Mouse (Mus musculus): ENCODE data around the gene Cdh18.
"Not testable (repeated sequence)": the region's sequence is repeated elsewhere in the genome, so short reads cannot be mapped to it uniquely, and the experiment has no call there.

Cdh18 gene

GRCm38 (mm10) chr15:22548711-22549271 lies at the start of gene Cdh18:
Gene Cdh18 (plus strand): TSS chr15:22549022.
- DNase-seq (ENCODE audit: low spot score in 2 of 2) = no peak

- no peak for DNase-seq (ENCODE audit: low spot score in 2 of 2)
Observed at GRCm38 (mm10) chr15:22511271-22511670, 37.6 kb upstream of the Cdh18 start.

GRCm38 (mm10) chr15:22535828-22536227 lies 13.0 kb upstream of the Cdh18 start:
- no peak for DNase-seq (ENCODE audit: low spot score in 2 of 2)

- DNase-seq (ENCODE audit: low spot score in 2 of 2) = no peak
Observed at GRCm38 (mm10) chr15:22577974-22578616, 29.3 kb downstream of the Cdh18 start.

GRCm38 (mm10) chr15:22578617-22578990 lies 29.8 kb downstream of the Cdh18 start:
- DNase-seq (ENCODE audit: low spot score in 2 of 2) = no peak

GRCm38 (mm10) chr15:22584667-22585066 lies 35.8 kb downstream of the Cdh18 start:
- DNase-seq (ENCODE audit: low spot score in 2 of 2) = no peak

- DNase-seq (ENCODE audit: low spot score in 2 of 2) = no peak
Observed at GRCm38 (mm10) chr15:22716376-22716775, 167.6 kb downstream of the Cdh18 start.

GRCm38 (mm10) chr15:22717681-22718080 lies 168.9 kb downstream of the Cdh18 start:
- DNase-seq (ENCODE audit: low spot score in 2 of 2) = no peak

- no peak for DNase-seq (ENCODE audit: low spot score in 2 of 2)
Observed at GRCm38 (mm10) chr15:22726574-22726973, 177.8 kb downstream of the Cdh18 start.

- DNase-seq (ENCODE audit: low spot score in 2 of 2) = no peak
Observed at GRCm38 (mm10) chr15:22733039-22733438, 184.2 kb downstream of the Cdh18 start.

GRCm38 (mm10) chr15:22736165-22736564 lies 187.3 kb downstream of the Cdh18 start:
- no peak for DNase-seq (ENCODE audit: low spot score in 2 of 2)

- not testable (repeated sequence) for DNase-seq (ENCODE audit: low spot score in 2 of 2)
Observed at GRCm38 (mm10) chr15:22761257-22761656, 212.4 kb downstream of the Cdh18 start.

GRCm38 (mm10) chr15:22766591-22766990 lies 217.8 kb downstream of the Cdh18 start:
- DNase-seq (ENCODE audit: low spot score in 2 of 2) = not testable (repeated sequence)

- DNase-seq (ENCODE audit: low spot score in 2 of 2) = no peak
Observed at GRCm38 (mm10) chr15:22776346-22776745, 227.5 kb downstream of the Cdh18 start.

- no peak for DNase-seq (ENCODE audit: low spot score in 2 of 2)
Observed at GRCm38 (mm10) chr15:22789696-22790095, 240.9 kb downstream of the Cdh18 start.

GRCm38 (mm10) chr15:22791791-22792190 lies 243.0 kb downstream of the Cdh18 start:
- DNase-seq (ENCODE audit: low spot score in 2 of 2) = no peak

GRCm38 (mm10) chr15:22833127-22833526 lies 284.3 kb downstream of the Cdh18 start:
- no peak for DNase-seq (ENCODE audit: low spot score in 2 of 2)

- DNase-seq (ENCODE audit: low spot score in 2 of 2) = no peak
Observed at GRCm38 (mm10) chr15:22837173-22837572, 288.4 kb downstream of the Cdh18 start.

- DNase-seq (ENCODE audit: low spot score in 2 of 2) = no peak
Observed at GRCm38 (mm10) chr15:22857704-22858103, 308.9 kb downstream of the Cdh18 start.

- DNase-seq (ENCODE audit: low spot score in 2 of 2) = no peak
Observed at GRCm38 (mm10) chr15:22870679-22871078, 321.9 kb downstream of the Cdh18 start.

- DNase-seq (ENCODE audit: low spot score in 2 of 2) = no peak
Observed at GRCm38 (mm10) chr15:22897724-22898123, 348.9 kb downstream of the Cdh18 start.

GRCm38 (mm10) chr15:22898208-22898607 lies 349.4 kb downstream of the Cdh18 start:
- DNase-seq (ENCODE audit: low spot score in 2 of 2) = no peak

GRCm38 (mm10) chr15:22914444-22914843 lies 365.6 kb downstream of the Cdh18 start:
- DNase-seq (ENCODE audit: low spot score in 2 of 2) = peak; percentile 11 to 16

GRCm38 (mm10) chr15:22934293-22934692 lies 385.5 kb downstream of the Cdh18 start:
- no peak for DNase-seq (ENCODE audit: low spot score in 2 of 2)
